Mouse (Mus musculus) CH12.LX (cell line): Measurements from ENCODE around the gene D2hgdh.

Experiments
- CTCF ChIP-seq, 2 experiments: IDR thresholded peaks in 1 of 2; conservative IDR thresholded peaks in 1 of 2; 2 replicates each; pipeline ENCODE4 v1.5.1; 2011 to 2012; ENCODE audit warnings: low read depth in 2 of 2, low read length in 2 of 2, improper control_type of control experiment in 1 of 2, inconsistent platforms in 1 of 2, mild to moderate bottlenecking in 1 of 2, moderate library complexity in 1 of 2
- MAX ChIP-seq: IDR thresholded peaks from 2 replicates; pipeline ENCODE4 v1.6.1; 2011; ENCODE audit warnings: low read length, improper control_type of control experiment
- MXI1 ChIP-seq: IDR thresholded peaks from 2 replicates; pipeline ENCODE4 v1.6.1; 2011; ENCODE audit warnings: mild to moderate bottlenecking, low read depth, low read length, improper control_type of control experiment

- TF ChIP-seq CTCF (conservative IDR thresholded peaks at IDR 0.05 in 1 of 2, IDR thresholded peaks at IDR 0.05 in 1 of 2; ENCODE audit: low read depth in 2 of 2, low read length in 2 of 2) (no peak), MAX (no peak), MXI1 (no peak)
Measured at GRCm38 (mm10) chr1:93824609-93825008, at the start of gene D2hgdh.
